Mouse (Mus musculus) myocyte (in vitro differentiated cells): ENCODE measurements at regions not wholly inside any gene's neighbourhood (a gene's known extent, or its start where the extent isn't known, plus 50 kb on each side); places are given as distances from the start of the nearest gene placed in this dataset.
"Not testable (repeated sequence)": the region's sequence is repeated elsewhere in the genome, so short reads cannot be mapped to it uniquely, and the experiment has no call there.

ENCODE experiments used
- H3K27me3 ChIP-seq: one replicate; pipeline ENCODE4 v1.6.1; 2011; ENCODE audit not compliant: control insufficient read depth, insufficient read depth, insufficient read length
- H3K36me3 ChIP-seq: one replicate; pipeline ENCODE4 v1.6.1; 2011; ENCODE audit not compliant: control insufficient read depth, insufficient read depth
- H3K4me2 ChIP-seq: one replicate; pipeline ENCODE4 v1.6.1; 2011; ENCODE audit warnings: low read depth, control low read depth
- H3K4me3 ChIP-seq: one replicate; pipeline ENCODE4 v1.5.1; 2011; ENCODE audit warnings: mild to moderate bottlenecking, control low read depth, moderate library complexity
- H3K79me2 ChIP-seq: one replicate; pipeline ENCODE4 v1.6.1; 2011; ENCODE audit not compliant: control insufficient read depth, insufficient read depth
- H3ac ChIP-seq: one replicate; pipeline ENCODE4 v1.6.1; 2011; ENCODE audit not compliant: control insufficient read depth, insufficient read length
- CEBPB ChIP-seq: IDR thresholded peaks from 2 replicates; pipeline ENCODE4 v1.6.1; 2011; ENCODE audit warnings: mild to moderate bottlenecking, moderate library complexity; ENCODE audit not compliant: poor library complexity, insufficient read depth, severe bottlenecking
- E2F4 ChIP-seq: IDR thresholded peaks from one replicate; pipeline ENCODE4 v1.6.1; 2011; ENCODE audit warnings: mild to moderate bottlenecking, control low read depth, moderate library complexity; ENCODE audit not compliant: insufficient read depth
- MAX ChIP-seq: IDR thresholded peaks from one replicate; pipeline ENCODE4 v1.6.1; 2011; ENCODE audit warnings: low read depth, mild to moderate bottlenecking, control low read depth
- MYOD1 ChIP-seq, 3 experiments: IDR thresholded peaks; one replicate each; pipeline ENCODE4 v1.6.1; 2011; ENCODE audit warnings: control low read depth in 2 of 3, low read depth in 2 of 3, mild to moderate bottlenecking in 2 of 3, moderate library complexity in 1 of 3; ENCODE audit not compliant: insufficient read length in 2 of 3, control insufficient read depth in 1 of 3
- MYOG ChIP-seq, 3 experiments: IDR thresholded peaks; one replicate each; pipeline ENCODE4 v1.6.1; 2011; ENCODE audit warnings: control low read depth in 2 of 3, low read depth in 2 of 3, mild to moderate bottlenecking in 2 of 3; ENCODE audit not compliant: insufficient read length in 2 of 3, control insufficient read depth in 1 of 3, insufficient read depth in 1 of 3
- POLR2A ChIP-seq: IDR thresholded peaks from one replicate; pipeline ENCODE4 v1.6.1; 2011; ENCODE audit warnings: low read depth, mild to moderate bottlenecking, control low read depth, moderate library complexity; ENCODE audit not compliant: insufficient read length
- POLR2AphosphoS2 ChIP-seq: IDR thresholded peaks from one replicate; pipeline ENCODE4 v1.6.1; 2011; ENCODE audit warnings: low read depth, control low read depth; ENCODE audit not compliant: insufficient read length
- REST ChIP-seq: IDR thresholded peaks from one replicate; pipeline ENCODE4 v1.6.1; 2011; ENCODE audit warnings: mild to moderate bottlenecking, control low read depth, moderate library complexity; ENCODE audit not compliant: insufficient read depth, insufficient read length
- SRF ChIP-seq: IDR thresholded peaks from one replicate; pipeline ENCODE4 v1.6.1; 2011; ENCODE audit warnings: low read depth; ENCODE audit not compliant: control insufficient read depth, insufficient read length
- TCF12 ChIP-seq: IDR thresholded peaks from one replicate; pipeline ENCODE4 v1.6.1; 2011; ENCODE audit warnings: mild to moderate bottlenecking, control low read depth; ENCODE audit not compliant: poor library complexity, insufficient read depth, severe bottlenecking
- TCF3 ChIP-seq: IDR thresholded peaks from one replicate; pipeline ENCODE4 v1.6.1; 2011; ENCODE audit warnings: low read depth, control low read depth; ENCODE audit not compliant: insufficient read length
- USF1 ChIP-seq: IDR thresholded peaks from one replicate; pipeline ENCODE4 v1.6.1; 2011; ENCODE audit warnings: low read depth, mild to moderate bottlenecking, control low read depth, moderate library complexity

- H3K27me3 ChIP-seq, result no peaks in the 10 kb centered on the region
- H3K4me3 ChIP-seq, result no peak overlapping the region
- no peak for TF ChIP-seq USF1
- TF ChIP-seq TCF3, result no peak
- TF ChIP-seq MYOD1 (IDR thresholded peaks at IDR 0.05; ENCODE audit: control insufficient read depth in 1 of 3, insufficient read length in 2 of 3, low read depth in 2 of 3), result no peak
- no peak for TF ChIP-seq MAX
- peak; percentile 8 for TF ChIP-seq POLR2A
- TF ChIP-seq MYOG (IDR thresholded peaks at IDR 0.05; ENCODE audit: control insufficient read depth in 1 of 3, insufficient read depth in 1 of 3, insufficient read length in 2 of 3, low read depth in 2 of 3), result no peak
- no peak for TF ChIP-seq TCF12
- no peak for TF ChIP-seq E2F4
- TF ChIP-seq CEBPB, result peak; percentile 77; the same call in 1 of the 2 replicates
- no peaks in the 10 kb centered on the region for H3K36me3 ChIP-seq
- no peak overlapping the region for H3ac ChIP-seq
- H3K4me2 ChIP-seq, result peak overlapping the region; percentile 62
- no peaks in the 10 kb centered on the region for H3K79me2 ChIP-seq
Observed at GRCm38 (mm10) chr5:64701780-64702231, 101.4 kb upstream of the Klf3 start.

- peak overlapping the region; percentile 62 for H3K4me2 ChIP-seq
Observed at GRCm38 (mm10) chr5:64702404-64702803, 100.8 kb upstream of the Klf3 start.

GRCm38 (mm10) chr5:64703091-64703872 lies 99.9 kb upstream of the Klf3 start:
- Histone ChIP-seq H3ac (no peak overlapping the region), H3K4me3 (no peak overlapping the region), H3K36me3 (no peaks in the 10 kb centered on the region), H3K27me3 (no peaks in the 10 kb centered on the region), H3K4me2 (no peak overlapping the region), H3K79me2 (no peaks in the 10 kb centered on the region)
- TF ChIP-seq REST (no peak), CEBPB (peak; percentile 38; the same call in 1 of the 2 replicates)

More at GRCm38 (mm10) chr5:64702404-64702803, 100.8 kb upstream of the Klf3 start:
- not testable (repeated sequence) for H3K36me3 ChIP-seq, H3K4me3 ChIP-seq, H3K79me2 ChIP-seq, H3K27me3 ChIP-seq, H3ac ChIP-seq

- no peaks in the 10 kb centered on the region for H3K36me3 ChIP-seq
- H3ac ChIP-seq, result no peak overlapping the region
- no peak for TF ChIP-seq MYOG (IDR thresholded peaks at IDR 0.05; ENCODE audit: control insufficient read depth in 1 of 3, insufficient read depth in 1 of 3, insufficient read length in 2 of 3, low read depth in 2 of 3)
- TF ChIP-seq MYOD1 (IDR thresholded peaks at IDR 0.05; ENCODE audit: control insufficient read depth in 1 of 3, insufficient read length in 2 of 3, low read depth in 2 of 3), result no peak
- TF ChIP-seq E2F4, result no peak
- TF ChIP-seq SRF, result no peak
- TF ChIP-seq POLR2A, result no peak
- TF ChIP-seq CEBPB, result no peak
- TF ChIP-seq MAX, result no peak
- no peak for TF ChIP-seq USF1
- TF ChIP-seq POLR2AphosphoS2, result no peak
- no peak for TF ChIP-seq REST
- TF ChIP-seq TCF12, result no peak
- TF ChIP-seq TCF3, result no peak
- H3K79me2 ChIP-seq, result no peaks in the 10 kb centered on the region
- no peak overlapping the region for H3K4me2 ChIP-seq
- H3K4me3 ChIP-seq, result no peak overlapping the region
- no peaks in the 10 kb centered on the region for H3K27me3 ChIP-seq
Observed at GRCm38 (mm10) chr5:64704144-64704543, 99.0 kb upstream of the Klf3 start.

GRCm38 (mm10) chr5:64706586-64706985 lies 96.6 kb upstream of the Klf3 start:
- Histone ChIP-seq H3K27me3 (no peaks in the 10 kb centered on the region), H3K79me2 (no peaks in the 10 kb centered on the region), H3K36me3 (no peaks in the 10 kb centered on the region), H3K4me2 (no peak overlapping the region), H3ac (no peak overlapping the region), H3K4me3 (no peak overlapping the region)
- no peak for TF ChIP-seq REST
- no peak for TF ChIP-seq MYOG (IDR thresholded peaks at IDR 0.05; ENCODE audit: control insufficient read depth in 1 of 3, insufficient read depth in 1 of 3, insufficient read length in 2 of 3, low read depth in 2 of 3)
- TF ChIP-seq SRF, result no peak
- no peak for TF ChIP-seq E2F4
- TF ChIP-seq USF1, result no peak
- no peak for TF ChIP-seq CEBPB
- no peak for TF ChIP-seq POLR2A
